Mouse (Mus musculus): Measurements from ENCODE around the gene Pth2r. TPM values are rescaled to one million over a fixed set of nuclear protein-coding genes. Genes with fewer than 3 reads are reported as not detected.

Gene Pth2r
- total and polyA plus RNA-seq, 2 experiments from 2014 or later: not detected

DNA sequence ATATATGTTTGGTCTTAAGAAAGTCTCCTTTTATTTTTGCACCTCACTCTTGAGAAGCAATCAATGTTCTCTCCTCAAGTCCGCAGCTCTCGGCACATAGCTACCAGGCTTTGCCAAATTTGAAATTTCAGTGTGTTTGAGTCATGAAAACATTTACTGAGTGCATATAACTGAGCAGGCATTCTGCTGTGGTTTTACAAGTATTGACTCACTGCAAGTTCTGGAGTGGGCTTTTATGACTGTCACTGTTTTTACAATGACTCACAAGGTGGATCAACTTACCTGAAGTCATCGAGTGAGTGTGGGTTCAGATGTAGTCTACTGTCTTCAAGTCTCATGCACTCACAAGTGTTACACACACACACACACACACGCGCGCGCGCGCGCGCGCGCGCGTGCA, 107.8 kb downstream of the Pth2r start:
- TF ChIP-seq CTCF (IDR thresholded peaks at IDR 0.05; ENCODE audit: low read depth) (no peak), EP300 (IDR thresholded peaks at IDR 0.05; ENCODE audit: low read depth) (no peak)
- DNase-seq (ENCODE audit: low spot score) (no peak), ATAC-seq (ENCODE audit: insufficient read depth, low read depth) (no peak)
- no peak overlapping the region for H3K27ac ChIP-seq (ENCODE audit: low read depth)
- no peak overlapping the region for H3K4me3 ChIP-seq (ENCODE audit: low read depth, low read length)
- H3K4me1 ChIP-seq (ENCODE audit: control insufficient read depth, insufficient read depth): no peaks in the 10 kb centered on the region
- H3K9ac ChIP-seq (replicated peaks; ENCODE audit: low read depth, low read length): no peak overlapping the region
- H3K36me3 ChIP-seq (replicated peaks; ENCODE audit: control insufficient read depth, insufficient read depth, low read length): no peaks in the 10 kb centered on the region
- no peak overlapping the region for H3K4me2 ChIP-seq (ENCODE audit: low read depth, low read length)
- 95% methylated on average over 15 of the region's 15 CpGs for WGBS
- no peaks in the 10 kb centered on the region for H3K27me3 ChIP-seq (ENCODE audit: control insufficient read depth, insufficient read depth, low read length)
- no peaks in the 10 kb centered on the region for H3K9me3 ChIP-seq (replicated peaks; ENCODE audit: control insufficient read depth, low read length)

GRCm38 (mm10) chr1:65407441-65407840, 125.6 kb downstream of the Pth2r start:
- no peak overlapping the region for H3K9ac ChIP-seq (replicated peaks; ENCODE audit: low read depth, low read length)
- no peaks in the 10 kb centered on the region for H3K36me3 ChIP-seq (replicated peaks; ENCODE audit: control insufficient read depth, insufficient read depth, low read length)
- H3K27ac ChIP-seq (ENCODE audit: low read depth): no peak overlapping the region
- TF ChIP-seq CTCF (IDR thresholded peaks at IDR 0.05; ENCODE audit: low read depth) (no peak), EP300 (IDR thresholded peaks at IDR 0.05; ENCODE audit: low read depth) (no peak)
- no peaks in the 10 kb centered on the region for H3K9me3 ChIP-seq (replicated peaks; ENCODE audit: control insufficient read depth, low read length)
- DNase-seq (ENCODE audit: low spot score): no peak
- H3K4me2 ChIP-seq (ENCODE audit: low read depth, low read length): no peak overlapping the region
- no peaks in the 10 kb centered on the region for H3K4me1 ChIP-seq (ENCODE audit: control insufficient read depth, insufficient read depth)
- no peaks in the 10 kb centered on the region for H3K27me3 ChIP-seq (ENCODE audit: control insufficient read depth, insufficient read depth, low read length)
- H3K4me3 ChIP-seq (ENCODE audit: low read depth, low read length): no peak overlapping the region
- ATAC-seq (ENCODE audit: insufficient read depth, low read depth): no peak
- 68% methylated on average over 5 of the region's 5 CpGs for WGBS

DNA sequence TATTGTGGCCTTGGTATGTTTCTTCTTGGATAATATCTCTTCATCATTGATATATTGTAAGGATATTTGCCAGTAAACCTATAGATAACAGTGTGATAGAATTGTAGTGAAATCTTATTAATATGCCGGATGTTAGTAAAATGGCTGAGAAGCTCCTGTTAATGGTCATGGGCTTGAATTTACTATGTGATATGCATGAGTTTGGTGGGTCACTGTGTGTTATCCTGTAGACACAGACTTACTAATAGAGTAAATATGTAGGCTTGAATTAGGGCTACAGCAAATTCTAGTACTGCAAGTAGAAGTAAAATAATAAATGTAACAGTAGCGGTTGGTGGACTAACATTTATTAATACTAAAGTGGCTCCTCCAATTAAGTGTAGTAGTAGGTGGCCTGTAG, 139.1 kb downstream of the Pth2r start:
- no peak for DNase-seq (ENCODE audit: low spot score)

DNA sequence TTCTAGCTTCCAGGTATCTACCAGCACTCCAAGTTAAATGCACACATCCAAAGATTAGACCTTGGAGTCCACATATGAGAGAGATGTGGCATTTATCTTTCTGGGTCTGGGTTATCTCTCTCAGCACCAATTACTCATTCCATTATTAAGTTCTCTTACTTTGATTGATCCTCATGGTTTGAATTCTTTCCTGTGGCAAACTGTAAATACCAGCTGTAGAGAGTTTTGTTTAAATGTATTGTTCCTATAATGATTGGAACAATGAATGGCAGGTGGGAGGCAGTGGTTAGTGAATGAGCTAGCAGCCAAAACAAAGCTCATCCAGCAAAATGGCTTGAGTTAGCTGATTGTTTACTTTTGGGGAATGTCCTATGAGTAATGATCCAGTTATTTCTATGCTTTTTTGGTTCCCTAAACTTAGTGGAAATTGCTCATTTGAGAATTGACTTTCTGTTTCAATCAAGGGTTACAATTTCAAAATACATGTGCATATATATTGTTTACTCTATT, 140.7 kb downstream of the Pth2r start:
- ATAC-seq (ENCODE audit: insufficient read depth, low read depth) (no peak), DNase-seq (ENCODE audit: low spot score) (no peak)
- Histone ChIP-seq H3K9me3 (replicated peaks; ENCODE audit: control insufficient read depth, low read length) (no peaks in the 10 kb centered on the region), H3K4me2 (ENCODE audit: low read depth, low read length) (no peak overlapping the region), H3K36me3 (replicated peaks; ENCODE audit: control insufficient read depth, insufficient read depth, low read length) (no peaks in the 10 kb centered on the region), H3K27me3 (ENCODE audit: control insufficient read depth, insufficient read depth, low read length) (no peaks in the 10 kb centered on the region), H3K4me1 (ENCODE audit: control insufficient read depth, insufficient read depth) (no peaks in the 10 kb centered on the region), H3K27ac (ENCODE audit: low read depth) (no peak overlapping the region), H3K9ac (replicated peaks; ENCODE audit: low read depth, low read length) (no peak overlapping the region), H3K4me3 (ENCODE audit: low read depth, low read length) (no peak overlapping the region)
- TF ChIP-seq EP300 (IDR thresholded peaks at IDR 0.05; ENCODE audit: low read depth): no peak
- TF ChIP-seq CTCF (IDR thresholded peaks at IDR 0.05; ENCODE audit: low read depth): no peak

More for the DNA sequence above, 139.1 kb downstream of the Pth2r start:
- no peaks in the 10 kb centered on the region for H3K27me3 ChIP-seq (ENCODE audit: control insufficient read depth, insufficient read depth, low read length)
- no peak overlapping the region for H3K4me3 ChIP-seq (ENCODE audit: low read depth, low read length)
- H3K36me3 ChIP-seq (replicated peaks; ENCODE audit: control insufficient read depth, insufficient read depth, low read length): no peaks in the 10 kb centered on the region
- H3K9ac ChIP-seq (replicated peaks; ENCODE audit: low read depth, low read length): no peak overlapping the region
- H3K4me2 ChIP-seq (ENCODE audit: low read depth, low read length): no peak overlapping the region
- H3K4me1 ChIP-seq (ENCODE audit: control insufficient read depth, insufficient read depth): no peaks in the 10 kb centered on the region
- no peak for ATAC-seq (ENCODE audit: insufficient read depth, low read depth)
- no peaks in the 10 kb centered on the region for H3K9me3 ChIP-seq (replicated peaks; ENCODE audit: control insufficient read depth, low read length)
- TF ChIP-seq CTCF (IDR thresholded peaks at IDR 0.05; ENCODE audit: low read depth): no peak
- H3K27ac ChIP-seq (ENCODE audit: low read depth): no peak overlapping the region
- WGBS: 83% methylated on average over 2 of the region's 2 CpGs

Other genes with a start within 250 kb of the Pth2r start
- gene Akr1cl, start 249.3 kb upstream of the Pth2r start, total RNA-seq (2014; rRNA removed; ENCODE audit: low replicate concordance): 1.4 TPM in 1 of 2 replicates, not detected in the other
- gene Akr1cl, start 249.3 kb upstream of the Pth2r start, polyA plus RNA-seq (2015; fragmentation: Nextera tagmentation; extraction: Ambion mirVana): 0.51 and 0.66 TPM in 2 replicates
- not detected in 2 replicates for gene Cryge, start 230.9 kb upstream of the Pth2r start, total RNA-seq (2014; rRNA removed; ENCODE audit: low replicate concordance)
- not detected in 2 replicates for gene Cryge, start 230.9 kb upstream of the Pth2r start, polyA plus RNA-seq (2015; fragmentation: Nextera tagmentation; extraction: Ambion mirVana)
- gene Crygd, start 218.6 kb upstream of the Pth2r start, total RNA-seq (2014; rRNA removed; ENCODE audit: low replicate concordance): not detected in 2 replicates
- not detected in 2 replicates for gene Crygd, start 218.6 kb upstream of the Pth2r start, polyA plus RNA-seq (2015; fragmentation: Nextera tagmentation; extraction: Ambion mirVana)
- gene Crygc, start 208.4 kb upstream of the Pth2r start, total RNA-seq (2014; rRNA removed; ENCODE audit: low replicate concordance): not detected in 2 replicates
- not detected in 2 replicates for gene Crygc, start 208.4 kb upstream of the Pth2r start, polyA plus RNA-seq (2015; fragmentation: Nextera tagmentation; extraction: Ambion mirVana)
- gene Crygb, start 199.8 kb upstream of the Pth2r start, total RNA-seq (2014; rRNA removed; ENCODE audit: low replicate concordance): 0.31 TPM in 1 of 2 replicates, not detected in the other
- gene Crygb, start 199.8 kb upstream of the Pth2r start, polyA plus RNA-seq (2015; fragmentation: Nextera tagmentation; extraction: Ambion mirVana): not detected in 2 replicates
- gene Cryga, start 178.7 kb upstream of the Pth2r start, total RNA-seq (2014; rRNA removed; ENCODE audit: low replicate concordance): not detected in 2 replicates
- not detected in 2 replicates for gene Cryga, start 178.7 kb upstream of the Pth2r start, polyA plus RNA-seq (2015; fragmentation: Nextera tagmentation; extraction: Ambion mirVana)
- gene Gm28845, start 162.5 kb upstream of the Pth2r start, total RNA-seq (2014; rRNA removed; ENCODE audit: low replicate concordance): not detected in 2 replicates
- gene Gm28845, start 162.5 kb upstream of the Pth2r start, polyA plus RNA-seq (2015; fragmentation: Nextera tagmentation; extraction: Ambion mirVana): not detected in 2 replicates
- gene D630023F18Rik, start 158.8 kb upstream of the Pth2r start, total RNA-seq (2014; rRNA removed; ENCODE audit: low replicate concordance): not detected in 2 replicates
- 0.11 TPM in 1 of 2 replicates, not detected in the other for gene D630023F18Rik, start 158.8 kb upstream of the Pth2r start, polyA plus RNA-seq (2015; fragmentation: Nextera tagmentation; extraction: Ambion mirVana)
- 37.6 and 39.7 TPM in 2 replicates for gene Idh1, start 95.6 kb upstream of the Pth2r start, total RNA-seq (2014; rRNA removed; ENCODE audit: low replicate concordance)
- gene Idh1, start 95.6 kb upstream of the Pth2r start, polyA plus RNA-seq (2015; fragmentation: Nextera tagmentation; extraction: Ambion mirVana): 58.5 and 60.5 TPM in 2 replicates
- 18.1 and 36.6 TPM in 2 replicates for gene Pikfyve, start 95.4 kb upstream of the Pth2r start, total RNA-seq (2014; rRNA removed; ENCODE audit: low replicate concordance)
- 3.0 and 3.4 TPM in 2 replicates for gene Pikfyve, start 95.4 kb upstream of the Pth2r start, polyA plus RNA-seq (2015; fragmentation: Nextera tagmentation; extraction: Ambion mirVana)